Mouse (Mus musculus) cerebellum, postnatal 36 days (tissue): ENCODE measurements around the gene Gm21860.
"Not testable (repeated sequence)": the region's sequence is repeated elsewhere in the genome, so short reads cannot be mapped to it uniquely, and the experiment has no call there.

Experiments used
- DNase-seq, 2 experiments: peaks; one replicate each; pipeline ENCODE4 v3.0.0; 2021 to 2022; ENCODE audit warnings: mixed read lengths in 2 of 2

Gm21860 gene

GRCm38 (mm10) chrY:90754721-90755120 lies at the start of gene Gm21860:
Gene Gm21860 (minus strand): TSS chrY:90754821.
- DNase-seq, result not testable (repeated sequence)

DNA sequence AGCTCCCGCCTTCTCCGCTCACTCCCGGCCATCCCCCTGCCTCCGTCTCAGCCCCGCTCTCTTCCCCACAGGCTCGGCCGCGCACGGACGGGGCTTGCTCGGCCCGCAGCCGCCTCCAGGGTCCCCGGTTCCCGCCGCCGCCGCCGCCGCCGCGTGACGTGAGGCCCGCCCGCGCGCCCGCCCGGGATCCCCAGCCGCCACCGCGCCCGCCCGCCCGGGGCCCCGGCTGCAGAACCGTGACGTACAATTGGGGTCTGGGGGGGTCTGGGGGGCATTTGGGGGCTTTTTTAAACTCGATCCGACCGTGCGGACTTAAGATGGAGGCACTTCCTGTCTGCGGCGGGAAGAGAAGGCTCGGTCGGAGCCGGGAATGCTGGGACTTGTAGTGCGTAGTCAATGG lies 29.8 kb upstream of the Gm21860 start, which contains the start of gene Gm47283:
Gene Gm47283, plus strand, starts transcription at position 301 of the 400 bp plus-strand sequence.
- DNase-seq, result not testable (repeated sequence)

DNA sequence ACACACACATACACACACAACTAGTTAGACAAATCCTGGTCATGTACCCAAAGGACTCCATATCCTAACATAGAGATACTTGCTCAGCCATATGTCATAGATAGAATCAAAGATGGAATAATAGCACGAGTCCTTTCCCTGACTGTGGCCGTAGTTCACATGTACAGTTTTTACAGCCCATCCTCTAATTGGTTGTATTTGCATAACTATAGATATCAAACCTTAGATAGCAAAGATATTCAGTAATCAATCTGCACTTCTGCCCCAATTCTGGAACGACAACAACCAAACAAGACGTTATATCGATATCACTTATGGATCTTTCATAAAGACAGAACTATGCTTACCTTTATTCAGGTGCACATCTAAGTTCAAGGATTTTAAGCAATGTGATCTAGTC lies 9.4 kb downstream of the Gm21860 start:
- not testable (repeated sequence) for DNase-seq

GRCm38 (mm10) chrY:90744381-90744981 lies 10.1 kb downstream of the Gm21860 start:
- DNase-seq, result peak; percentile 96 to 98

DNA sequence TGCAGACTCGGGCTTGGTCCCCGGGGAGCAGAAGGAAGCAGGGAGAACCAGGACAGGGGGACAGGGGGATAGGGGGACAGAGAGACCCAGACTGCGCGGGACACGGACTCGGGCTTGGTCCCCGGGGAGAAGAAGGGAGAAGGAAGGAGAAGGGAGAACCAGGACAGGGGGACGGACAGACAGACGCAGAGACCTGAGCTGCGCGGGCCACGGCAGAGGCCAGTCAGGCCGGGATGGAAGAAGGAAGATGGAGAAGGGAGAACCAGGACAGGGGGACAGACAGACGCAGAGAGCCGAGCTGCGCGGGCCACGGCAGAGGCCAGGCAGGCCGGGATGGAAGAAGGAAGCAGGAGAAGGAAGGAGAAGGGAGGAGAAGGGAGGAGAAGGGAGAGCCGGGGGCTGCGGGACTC lies 10.8 kb downstream of the Gm21860 start:
- peak; percentile 16 to 31 for DNase-seq

DNA sequence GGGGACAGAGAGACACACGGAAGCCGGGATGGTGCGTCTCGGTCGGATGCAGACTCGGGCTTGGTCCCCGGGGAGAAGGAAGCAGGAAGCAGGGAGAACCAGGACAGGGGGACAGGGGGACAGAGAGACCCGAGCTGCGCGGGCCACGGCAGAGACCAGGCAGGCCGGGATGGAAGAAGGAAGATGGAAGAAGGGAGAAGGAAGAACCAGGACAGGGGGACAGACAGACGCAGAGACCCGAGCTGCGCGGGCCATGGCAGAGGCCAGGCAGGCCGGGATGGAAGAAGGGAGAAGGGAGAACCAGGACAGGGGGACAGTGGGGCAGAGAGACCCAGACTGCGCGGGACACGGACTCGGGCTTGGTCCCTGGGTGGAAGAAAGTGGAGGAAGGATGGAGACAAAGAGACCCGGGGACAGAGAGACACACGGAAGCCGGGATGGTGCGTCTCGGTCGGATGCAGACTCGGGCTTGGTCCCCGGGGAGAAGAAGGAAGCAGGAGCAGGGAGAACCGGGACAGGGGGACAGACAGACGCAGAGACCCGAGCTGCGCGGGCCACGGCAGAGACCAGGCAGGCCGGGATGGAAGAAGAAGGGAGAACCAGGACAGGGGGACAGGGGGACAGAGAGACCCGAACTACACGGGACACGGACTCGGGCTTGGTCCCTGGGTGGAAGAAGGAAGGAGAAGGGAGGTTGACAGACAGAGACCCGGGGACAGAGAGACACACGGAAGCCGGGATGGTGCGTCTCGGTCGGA lies 11.4 kb downstream of the Gm21860 start:
- peak; percentile 34 to 37 for DNase-seq

DNA sequence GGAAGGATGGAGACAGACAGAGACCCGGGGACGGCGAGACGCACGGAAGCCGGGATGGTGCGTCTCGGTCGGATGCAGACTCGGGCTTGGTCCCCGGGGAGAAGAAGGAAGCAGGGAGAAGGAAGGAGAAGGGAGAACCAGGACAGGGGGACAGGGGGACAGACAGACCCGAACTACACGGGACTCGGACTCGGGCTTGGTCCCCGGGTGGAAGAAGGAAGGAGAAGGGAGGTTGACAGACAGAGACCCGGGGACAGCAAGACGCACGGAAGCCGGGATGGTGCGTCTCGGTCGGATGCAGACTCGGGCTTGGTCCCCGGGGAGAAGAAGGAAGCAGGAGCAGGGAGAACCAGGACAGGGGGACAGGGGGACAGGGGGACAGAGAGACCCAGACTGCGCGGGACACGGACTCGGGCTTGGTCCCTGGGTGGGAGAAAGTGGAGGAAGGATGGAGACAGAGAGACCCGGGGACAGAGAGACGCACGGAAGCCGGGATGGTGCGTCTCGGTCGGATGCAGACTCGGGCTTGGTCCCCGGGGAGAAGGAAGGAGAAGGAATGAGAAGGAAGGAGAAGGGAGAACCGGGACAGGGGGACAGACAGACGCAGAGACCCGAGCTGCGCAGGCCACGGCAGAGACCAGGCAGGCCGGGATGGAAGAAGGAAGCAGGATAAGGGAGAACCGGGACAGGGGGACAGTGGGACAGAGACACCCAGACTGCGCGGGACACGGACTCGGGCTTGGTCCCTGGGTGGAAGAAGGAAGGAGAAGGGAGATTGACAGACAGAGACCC lies 12.2 kb downstream of the Gm21860 start:
- DNase-seq, result peak; percentile 15 to 37

DNA sequence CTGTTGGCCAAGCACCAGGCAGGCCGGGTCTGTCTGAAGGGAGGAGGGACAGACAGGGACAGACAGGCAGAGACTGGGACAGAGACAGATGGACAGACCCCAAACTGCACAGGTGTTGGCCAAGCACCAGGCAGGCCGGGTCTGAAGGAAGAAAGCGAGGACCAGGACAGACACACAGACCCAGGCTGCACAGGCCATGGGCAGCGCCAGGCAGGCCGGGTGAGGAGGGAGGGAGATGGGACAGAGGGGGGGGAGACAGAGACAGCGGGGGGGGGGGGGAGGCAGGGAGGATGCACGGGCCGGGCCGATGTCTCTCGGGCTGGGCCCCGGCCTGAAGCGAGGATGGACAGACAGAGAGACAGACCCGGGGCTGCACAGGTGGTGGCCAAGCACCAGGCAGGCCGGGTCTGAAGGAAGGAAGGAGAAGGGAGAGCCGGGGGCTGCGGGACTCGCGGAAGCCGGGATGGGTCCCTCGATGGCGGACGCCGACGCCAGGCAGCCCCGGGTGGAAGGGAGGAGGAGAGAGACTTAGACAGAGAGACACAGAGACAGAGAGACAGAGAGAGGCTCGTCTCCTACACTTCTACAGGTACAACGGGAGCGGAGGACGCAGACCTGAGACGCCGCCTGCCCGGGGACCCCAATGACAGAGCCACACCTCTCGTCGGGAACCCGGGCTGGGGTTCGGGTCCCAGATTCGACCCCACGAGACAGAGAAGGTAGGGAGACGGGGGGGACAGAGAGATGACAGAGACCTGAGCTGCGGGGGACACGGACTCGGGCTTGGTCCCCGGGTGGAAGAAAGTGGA lies 13.0 kb downstream of the Gm21860 start:
- peak; percentile 38 to 63 for DNase-seq

GRCm38 (mm10) chrY:90741006-90741405 lies 13.6 kb downstream of the Gm21860 start:
- peak in 1 of 2 experiments; percentile 45 for DNase-seq

DNA sequence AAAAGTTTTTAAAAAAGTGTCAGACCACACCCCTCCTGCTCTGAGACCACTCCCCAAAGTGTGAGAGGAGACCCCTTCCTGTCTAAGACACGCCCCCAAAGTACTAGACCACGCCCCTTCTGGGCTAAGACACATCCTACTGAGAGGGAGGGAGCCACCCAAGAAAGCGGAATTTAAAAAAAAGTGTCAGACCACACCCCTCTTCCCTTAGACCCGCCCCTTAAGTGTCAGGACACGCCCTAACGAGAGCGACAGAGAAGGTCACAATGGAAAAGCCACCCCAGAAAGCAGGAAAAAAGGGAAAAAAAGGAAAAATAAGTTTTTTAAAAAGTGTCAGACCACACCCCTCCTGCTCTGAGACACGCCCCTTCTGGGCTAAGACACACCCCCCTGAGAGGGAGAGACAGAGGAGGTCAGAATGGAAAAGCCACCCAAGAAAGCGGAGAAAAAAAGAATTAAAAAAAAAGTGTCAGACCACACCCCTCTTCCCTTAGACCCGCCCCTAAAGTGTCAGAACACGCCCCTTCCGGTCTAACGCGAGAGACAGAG lies 14.5 kb downstream of the Gm21860 start:
- peak in 1 of 2 experiments; percentile 20 for DNase-seq

- DNase-seq, result peak in 1 of 2 experiments; percentile 28
Measured at GRCm38 (mm10) chrY:90739531-90740012, 15.0 kb downstream of the Gm21860 start.

DNA sequence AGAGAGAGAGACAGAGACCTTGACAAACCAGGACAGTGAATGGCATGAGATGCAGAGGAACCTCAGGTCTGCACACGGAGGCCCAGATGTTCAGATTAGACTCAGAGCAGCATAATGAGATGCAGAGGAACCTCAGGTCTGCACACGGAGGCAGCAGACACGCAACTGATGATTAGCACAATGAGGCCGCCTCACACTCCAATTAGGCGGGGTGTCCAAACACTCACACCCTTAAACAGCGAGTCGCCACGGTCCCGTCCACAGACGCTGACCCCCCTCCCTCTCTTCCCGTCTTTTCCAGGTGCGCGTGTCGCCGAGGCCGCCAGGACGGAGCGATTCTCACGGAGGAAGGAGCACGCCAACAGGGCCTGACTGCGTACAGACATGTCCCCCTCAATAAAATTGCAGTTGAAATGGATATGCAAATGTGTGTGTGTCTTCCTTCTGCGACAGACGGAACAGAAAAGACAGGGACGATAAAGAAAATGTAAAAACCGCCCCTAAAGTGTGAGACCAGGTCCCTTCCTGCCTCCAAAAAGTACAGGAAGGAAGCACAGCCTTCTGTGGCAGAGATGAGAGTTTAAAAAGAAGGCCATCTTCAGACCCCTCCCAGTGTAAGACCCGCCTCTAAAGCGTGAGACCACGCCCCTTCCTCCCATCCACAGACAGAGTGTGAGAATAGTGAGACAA lies 15.6 kb downstream of the Gm21860 start:
- peak in 1 of 2 experiments; percentile 25 for DNase-seq

- no peak for DNase-seq
Measured at GRCm38 (mm10) chrY:90738431-90738680, 16.3 kb downstream of the Gm21860 start.

- no peak for DNase-seq
Measured at GRCm38 (mm10) chrY:90737606-90738430, 16.8 kb downstream of the Gm21860 start.

DNA sequence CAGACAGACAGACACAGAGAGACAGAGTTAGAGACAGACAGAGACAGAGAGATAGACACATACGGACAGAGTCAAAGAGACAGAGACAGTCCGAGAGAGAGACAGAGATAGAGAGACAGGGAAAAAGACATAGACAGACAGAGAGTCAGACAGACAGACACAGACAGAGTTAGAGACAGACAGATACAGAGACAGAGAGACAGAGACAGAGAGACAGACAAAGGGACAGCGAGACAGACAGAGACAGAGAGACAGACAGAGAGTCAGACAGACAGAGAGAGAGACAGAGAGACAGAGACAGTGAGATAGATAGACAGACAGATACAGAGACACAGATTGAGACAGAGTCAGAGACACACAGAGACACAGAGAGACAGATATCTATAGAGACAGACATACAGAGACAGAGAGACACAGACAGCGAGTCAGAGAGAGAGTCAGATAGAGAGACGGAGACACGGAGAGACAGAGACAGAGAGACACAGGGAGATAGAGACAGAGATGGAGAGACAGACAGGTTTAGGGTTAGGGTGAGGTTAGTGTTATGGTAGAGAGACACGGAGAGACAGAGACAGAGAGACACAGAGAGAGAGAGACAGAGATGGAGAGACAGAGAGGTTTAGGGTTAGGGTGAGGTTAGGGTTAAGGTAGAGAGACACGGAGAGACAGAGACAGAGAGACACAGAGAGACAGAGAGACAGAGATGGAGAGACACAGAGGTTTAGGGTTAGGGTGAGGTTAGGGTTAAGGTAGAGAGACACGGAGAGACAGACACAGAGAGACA lies 18.2 kb downstream of the Gm21860 start:
- not testable (repeated sequence) for DNase-seq

GRCm38 (mm10) chrY:90735181-90735895 lies 19.3 kb downstream of the Gm21860 start:
- DNase-seq, result not testable (repeated sequence)

GRCm38 (mm10) chrY:90734334-90734696 lies 20.3 kb downstream of the Gm21860 start:
- peak in 1 of 2 experiments; percentile 47 for DNase-seq

GRCm38 (mm10) chrY:90733656-90734333 lies 20.8 kb downstream of the Gm21860 start:
- peak; percentile 24 to 28 for DNase-seq
